Mouse (Mus musculus): Measurements from ENCODE around the gene Baz1a.
A peak's percentile ranks its signal among the peaks of the same experiment; 100 is the strongest.
"Not testable (repeated sequence)": the region's sequence is repeated elsewhere in the genome, so short reads cannot be mapped to it uniquely, and the experiment has no call there.

Baz1a gene

GRCm38 (mm10) chr12:54980939-54981338 is 33.2 kb downstream of the Baz1a start:
- DNase-seq (ENCODE audit: low spot score): no peak

- no peak for DNase-seq (ENCODE audit: low spot score)
These were observed 33.6 kb downstream of the Baz1a start for GRCm38 (mm10) chr12:54980532-54980931.

GRCm38 (mm10) chr12:54969033-54969432 is 45.1 kb downstream of the Baz1a start:
- no peak for DNase-seq (ENCODE audit: low spot score)

GRCm38 (mm10) chr12:54965532-54966160 is 48.5 kb downstream of the Baz1a start:
- no peak for DNase-seq (ENCODE audit: low spot score)

GRCm38 (mm10) chr12:54959569-54959968 is 54.6 kb downstream of the Baz1a start:
- DNase-seq (ENCODE audit: low spot score): no peak

GRCm38 (mm10) chr12:54956974-54957373 is 57.2 kb downstream of the Baz1a start:
- no peak for DNase-seq (ENCODE audit: low spot score)

- DNase-seq (ENCODE audit: low spot score): no peak
These were observed 57.7 kb downstream of the Baz1a start for GRCm38 (mm10) chr12:54956457-54956856.

GRCm38 (mm10) chr12:54946116-54946515 is 68.0 kb downstream of the Baz1a start:
- DNase-seq (ENCODE audit: low spot score): no peak

- not testable (repeated sequence) for DNase-seq (ENCODE audit: low spot score)
These were observed 71.5 kb downstream of the Baz1a start for GRCm38 (mm10) chr12:54942586-54943157.

GRCm38 (mm10) chr12:54937581-54938343 is 76.4 kb downstream of the Baz1a start:
- DNase-seq (ENCODE audit: low spot score): not testable (repeated sequence)

- DNase-seq (ENCODE audit: low spot score): no peak
These were observed 103.8 kb downstream of the Baz1a start for GRCm38 (mm10) chr12:54910387-54910786.

GRCm38 (mm10) chr12:54892559-54892958 is 121.6 kb downstream of the Baz1a start:
- DNase-seq (ENCODE audit: low spot score): not testable (repeated sequence)

- DNase-seq (ENCODE audit: low spot score): no peak
These were observed 123.7 kb downstream of the Baz1a start for GRCm38 (mm10) chr12:54890426-54890825.

GRCm38 (mm10) chr12:54887580-54888127 is 126.5 kb downstream of the Baz1a start:
- DNase-seq (ENCODE audit: low spot score): no peak

- peak; percentile 82 for DNase-seq (ENCODE audit: low spot score)
These were observed 134.5 kb downstream of the Baz1a start for GRCm38 (mm10) chr12:54879630-54880029.

GRCm38 (mm10) chr12:54879211-54879610 is 134.9 kb downstream of the Baz1a start:
- no peak for DNase-seq (ENCODE audit: low spot score)

- DNase-seq (ENCODE audit: low spot score): no peak
These were observed 136.3 kb downstream of the Baz1a start for GRCm38 (mm10) chr12:54877875-54878274.

GRCm38 (mm10) chr12:54876879-54877278 is 137.3 kb downstream of the Baz1a start:
- DNase-seq (ENCODE audit: low spot score): no peak

- DNase-seq (ENCODE audit: low spot score): peak; percentile 24
These were observed 139.4 kb downstream of the Baz1a start for GRCm38 (mm10) chr12:54874711-54875110.

- peak; percentile 87 for DNase-seq (ENCODE audit: low spot score)
These were observed 151.3 kb downstream of the Baz1a start, which contains the start of gene Cfl2 for GRCm38 (mm10) chr12:54862606-54863535. Gene Cfl2, minus strand, starts transcription at chr12:54862877.

- peak; percentile 74 for DNase-seq (ENCODE audit: low spot score)
These were observed 152.1 kb downstream of the Baz1a start for GRCm38 (mm10) chr12:54861991-54862605.

Measured in embryo, embryonic 10 days (tissue).